Mouse (Mus musculus) heart, adult 2 months (tissue): ENCODE measurements around the gene Fap. TPM values are rescaled to one million over a fixed set of nuclear protein-coding genes. Genes with fewer than 3 reads are reported as not detected.

Experiments
- DNase-seq, 2 experiments: peaks; one replicate each; pipeline ENCODE4 v3.0.0; 2021
- H3K27ac ChIP-seq: fragments of 200-600 bp; 2 replicates; pipeline ENCODE4 v1.8.1; 2022
- H3K27me3 ChIP-seq: fragments of 200-500 bp; 2 replicates; pipeline ENCODE4 v1.6.1; 2012; ENCODE audit warnings: mild to moderate bottlenecking, low read length, inconsistent platforms, mixed read lengths; ENCODE audit not compliant: control insufficient read depth, insufficient read depth
- H3K36me3 ChIP-seq: fragments of 200-500 bp; 2 replicates; pipeline ENCODE4 v1.6.1; 2012; ENCODE audit warnings: low read length, inconsistent platforms; ENCODE audit not compliant: control insufficient read depth, insufficient read depth
- H3K4me1 ChIP-seq: fragments of 200-500 bp; 2 replicates; pipeline ENCODE4 v1.6.1; 2011; ENCODE audit warnings: low read length; ENCODE audit not compliant: control insufficient read depth, insufficient read depth
- H3K4me3 ChIP-seq: fragments of 200-600 bp; 2 replicates; pipeline ENCODE4 v1.8.1; 2022
- H3K79me2 ChIP-seq: fragments of 200-500 bp; replicated peaks from 2 replicates; pipeline ENCODE4 v1.6.1; 2012; ENCODE audit warnings: mild to moderate bottlenecking, inconsistent platforms, low read length, moderate library complexity, mixed read lengths; ENCODE audit not compliant: control insufficient read depth, insufficient read depth
- H3K9ac ChIP-seq: fragments of 200-500 bp; 2 replicates; pipeline ENCODE4 v1.6.1; 2012; ENCODE audit warnings: low read depth, mild to moderate bottlenecking, control low read depth, inconsistent platforms, low read length, mixed read lengths
- CTCF ChIP-seq: fragments of 200-600 bp; IDR thresholded peaks from 2 replicates; pipeline ENCODE4 v1.8.1; 2022; ENCODE audit warnings: antibody characterized with exemption, mild to moderate bottlenecking, moderate library complexity
- EP300 ChIP-seq: fragments of 200-500 bp; IDR thresholded peaks from 2 replicates; pipeline ENCODE4 v1.6.1; 2011; ENCODE audit warnings: low read depth, low read length, control low read depth; ENCODE audit not compliant: insufficient read depth
- POLR2A ChIP-seq: fragments of 200-500 bp; IDR thresholded peaks from 2 replicates; pipeline ENCODE4 v1.6.1; 2011; ENCODE audit warnings: mild to moderate bottlenecking, low read depth, low read length, control low read depth; ENCODE audit not compliant: insufficient read depth
- WGBS: fragments of 180-500 bp; shearing (Covaris S2); methylation state at CpG from one replicate; pipeline ENCODE4 v1.1.7; 2018; 5-methylcytosine and 5-hydroxymethylcytosine counted together
- intact Hi-C: fragments of 180-260 bp; cut with DNase I; formaldehyde crosslinking; loops from one replicate; pipeline ENCODE4 v1.15.1; 2025
- polyA plus RNA-seq: library from polyadenylated mRNA; depleted of rRNA; stranded (reverse); fragments of >200 nt; gene quantifications from 2 replicates; pipeline ENCODE4 v1.2.3, GENCODE M21; 2012; rRNA removed
- total RNA-seq, 2 experiments: library from RNA; stranded (reverse); gene quantifications; 2 replicates each; pipeline ENCODE4 v1.2.3; 2021

The Fap gene
- total and polyA plus RNA-seq, 3 experiments: 1.4 to 5.0 (median 3.8) TPM

- intact Hi-C loops: loop anchor here (5.0 to 10.0 kb wide), 2 partner anchors 170 to 468 kb away; no protein-coding TSS in a partner anchor
Observed at GRCm38 (mm10) chr2:62454991-62455390, 118.9 kb downstream of the Fap start.

DNA sequence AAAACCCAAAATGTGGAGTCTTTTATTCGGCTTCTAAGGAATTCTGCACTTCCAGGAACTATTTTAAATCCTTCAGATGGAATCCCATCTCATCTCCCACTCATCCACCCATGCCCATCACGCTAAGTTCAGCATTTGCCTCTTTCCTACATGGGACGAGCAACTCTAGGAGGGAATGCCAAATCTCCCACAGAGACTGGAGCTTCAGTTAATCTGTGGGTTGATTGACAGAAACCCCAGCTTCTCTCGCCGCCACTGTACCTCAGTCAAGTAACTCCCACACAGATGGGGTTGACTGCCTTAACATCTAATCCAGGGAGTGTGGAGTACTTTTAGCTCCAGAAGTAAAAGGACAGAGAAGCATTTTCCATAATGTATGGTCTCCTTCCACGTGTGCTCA lies 119.8 kb downstream of the Fap start:
- TF ChIP-seq CTCF: no peak
- TF ChIP-seq POLR2A: no peak
- TF ChIP-seq EP300: no peak
- H3K79me2 ChIP-seq: no peaks in the 10 kb centered on the region
- intact Hi-C loops: loop anchor here (10.0 kb wide), 1 partner anchor 171 kb away; no protein-coding TSS in a partner anchor
- WGBS: 84% methylated on average over 6 of the region's 6 CpGs
- H3K27me3 ChIP-seq: no peaks in the 10 kb centered on the region
- H3K36me3 ChIP-seq: no peaks in the 10 kb centered on the region
- no peak for DNase-seq
- no peaks in the 10 kb centered on the region for H3K4me1 ChIP-seq
- H3K27ac ChIP-seq: no peak overlapping the region
- H3K4me3 ChIP-seq: no peak overlapping the region
- H3K9ac ChIP-seq: no peak overlapping the region

More at GRCm38 (mm10) chr2:62454991-62455390, 118.9 kb downstream of the Fap start:
- WGBS: 70% methylated on average over 11 of the region's 11 CpGs
- Histone ChIP-seq H3K27ac (no peak overlapping the region), H3K9ac (no peak overlapping the region), H3K36me3 (no peaks in the 10 kb centered on the region), H3K4me1 (no peaks in the 10 kb centered on the region), H3K79me2 (no peaks in the 10 kb centered on the region), H3K4me3 (no peak overlapping the region), H3K27me3 (no peaks in the 10 kb centered on the region)
- no peak for TF ChIP-seq POLR2A
- no peak for TF ChIP-seq CTCF
- no peak for TF ChIP-seq EP300
- no peak for DNase-seq

Other genes starting within 250 kb of the Fap start
- gene Dpp4, start 161.8 kb downstream of the Fap start, total RNA-seq: 1 to 10 TPM; 4.1 to 4.2 TPM
- gene Dpp4, start 161.8 kb downstream of the Fap start, polyA plus RNA-seq: 2.4 and 4.5 TPM in 2 replicates
- gene Gcg, start 90.4 kb downstream of the Fap start, total RNA-seq: not detected
- not detected in 2 replicates for gene Gcg, start 90.4 kb downstream of the Fap start, polyA plus RNA-seq
- 1 to 10 TPM; 5.8 to 8.0 TPM for gene Ifih1, start 72.2 kb upstream of the Fap start, total RNA-seq
- gene Ifih1, start 72.2 kb upstream of the Fap start, polyA plus RNA-seq: 2.5 and 2.9 TPM in 2 replicates
- gene Gca, start 90.2 kb upstream of the Fap start, total RNA-seq: 10 to 100 TPM; 22.8 to 26.2 TPM
- gene Gca, start 90.2 kb upstream of the Fap start, polyA plus RNA-seq: 12.9 and 17.8 TPM in 2 replicates